Mouse (Mus musculus) embryo, embryonic 9.5 days (tissue): ENCODE measurements around the gene Nav2.

Experiments
- DNase-seq: peaks from one replicate; pipeline ENCODE4 v3.0.0-alpha.2; 2017; ENCODE audit errors: extremely low spot score

The Nav2 gene

GRCm38 (mm10) chr7:48908521-48909341 lies at the start of gene Nav2:
Gene Nav2 (plus strand): TSS chr7:48908716.
- no peak for DNase-seq

DNA sequence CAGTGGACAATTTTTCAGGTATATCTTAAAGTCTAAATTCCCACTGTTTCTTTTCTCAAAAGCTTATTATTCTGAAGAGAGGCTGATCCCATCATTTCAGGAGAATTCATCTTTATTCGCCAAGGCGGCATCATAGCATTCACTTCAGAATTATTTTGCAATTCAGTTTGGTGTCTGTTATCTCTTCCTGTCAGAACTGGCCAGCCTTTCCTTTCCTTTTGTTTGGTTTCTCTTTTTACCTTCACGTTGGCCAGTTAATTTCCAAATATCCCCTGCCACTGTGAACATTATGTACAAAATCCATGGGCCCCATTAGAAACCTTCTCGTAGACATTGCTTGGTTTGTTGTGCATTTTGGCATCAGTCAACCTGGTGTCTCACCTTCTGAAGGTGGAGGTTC lies 49.2 kb upstream of the Nav2 start:
- no peak for DNase-seq

- DNase-seq, result no peak
These were observed 47.6 kb upstream of the Nav2 start for GRCm38 (mm10) chr7:48860948-48861347.

DNA sequence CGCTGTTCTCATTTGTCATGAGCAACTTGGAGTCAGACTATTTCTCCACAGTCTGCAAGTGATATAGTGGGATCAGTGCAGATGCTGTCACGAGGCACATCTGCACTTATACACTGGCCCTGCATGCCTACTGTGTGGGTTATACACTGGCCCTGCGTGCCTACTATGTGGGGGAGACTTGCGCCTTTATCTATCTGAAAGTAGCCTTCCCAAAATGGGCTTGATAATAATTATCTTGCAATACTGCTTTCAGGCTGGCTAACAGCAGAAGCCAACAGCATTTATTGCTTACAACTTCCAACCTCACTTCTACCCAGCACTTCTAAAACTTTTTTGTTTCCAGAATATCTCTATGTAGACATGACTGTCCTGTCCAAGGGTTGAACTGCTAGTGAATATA lies 46.7 kb upstream of the Nav2 start:
- DNase-seq, result no peak

GRCm38 (mm10) chr7:48864199-48864598 lies 44.3 kb upstream of the Nav2 start:
- no peak for DNase-seq

DNA sequence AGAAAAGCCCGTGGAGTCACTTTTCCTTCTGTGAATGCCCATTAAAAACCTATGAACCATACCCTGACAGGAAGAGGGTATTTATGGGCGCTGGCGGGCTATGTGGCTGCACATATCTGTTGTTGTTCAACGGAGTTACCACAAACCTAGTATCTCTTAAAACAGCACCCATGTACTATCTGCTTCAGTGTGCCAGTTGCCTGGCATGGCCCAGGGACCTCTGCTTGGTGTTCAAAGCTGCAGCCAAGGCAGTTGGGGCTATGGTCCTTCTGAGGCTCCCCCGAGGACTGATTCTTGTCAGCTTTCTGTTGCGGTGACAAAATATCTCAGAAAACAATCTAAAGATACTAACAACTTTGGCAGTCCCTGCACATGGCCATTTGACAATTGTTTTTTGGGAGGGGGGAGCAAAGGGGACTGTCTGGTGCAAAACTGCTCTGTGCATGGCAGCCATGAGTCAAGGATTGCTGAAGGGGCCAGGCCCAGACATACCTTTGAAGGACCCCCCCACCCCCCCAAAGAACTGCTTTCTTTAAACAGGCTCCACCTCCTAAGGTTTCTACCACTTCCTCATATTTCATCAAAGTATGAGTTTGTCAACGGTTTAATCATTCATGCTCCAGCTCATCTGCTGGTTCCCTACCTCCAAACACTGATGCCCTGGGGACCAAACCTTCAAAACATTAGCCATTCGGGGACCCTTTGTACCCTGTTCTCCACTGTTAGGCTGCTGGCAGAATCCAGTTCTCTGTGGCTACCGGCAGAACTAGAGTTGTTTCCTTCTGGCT lies 43.7 kb upstream of the Nav2 start:
- DNase-seq, result no peak

- no peak for DNase-seq
These were observed 40.9 kb upstream of the Nav2 start for GRCm38 (mm10) chr7:48867576-48867975.

DNA sequence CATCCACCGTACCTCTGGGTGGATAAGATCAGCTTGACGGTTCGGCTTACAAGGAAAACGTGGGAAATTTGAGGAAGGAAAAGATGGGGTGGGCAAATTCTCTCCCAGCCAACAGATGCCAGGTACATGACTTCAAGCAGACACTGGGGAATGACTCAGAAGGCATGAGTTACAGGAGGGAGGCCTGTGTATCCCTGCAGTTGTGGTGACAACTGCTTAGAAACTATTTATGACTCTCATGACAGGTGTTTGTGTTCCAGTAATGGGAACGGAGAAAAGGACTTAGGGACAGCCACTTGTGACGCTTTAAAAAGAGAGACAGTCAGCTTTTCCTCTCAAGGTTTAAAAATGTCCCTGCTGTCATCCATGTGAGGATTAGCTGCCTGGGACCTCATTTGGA lies 38.4 kb upstream of the Nav2 start:
- no peak for DNase-seq

DNA sequence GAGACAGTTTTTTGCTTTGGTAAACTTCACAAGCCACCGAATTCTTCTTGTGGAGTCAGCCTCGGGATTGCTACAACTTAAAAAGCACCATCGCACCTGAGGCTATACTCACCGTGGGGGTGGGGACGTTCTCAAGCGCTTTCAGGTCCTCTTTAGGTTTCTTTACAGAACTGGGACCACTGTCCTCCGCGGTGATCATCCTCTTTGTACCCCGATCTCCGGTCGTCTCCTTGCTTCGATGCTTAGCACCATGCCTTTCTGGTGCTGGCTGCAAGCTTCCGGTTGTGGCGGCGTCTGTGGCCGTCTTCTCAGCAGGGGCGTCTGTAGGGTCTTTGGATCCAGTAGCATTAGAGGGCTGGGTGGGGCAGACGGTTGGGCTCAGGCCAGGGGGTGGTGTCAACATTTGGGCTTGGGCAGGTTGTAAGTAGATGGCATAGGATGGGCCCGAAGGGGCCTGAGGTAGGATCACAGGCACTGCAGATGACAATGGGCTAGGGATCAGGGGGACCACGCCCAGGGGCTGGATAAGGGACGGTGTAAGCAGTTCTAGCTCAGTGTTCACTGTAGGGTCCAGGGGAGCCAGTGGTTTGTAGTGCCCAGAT lies 37.8 kb upstream of the Nav2 start:
- DNase-seq, result no peak

GRCm38 (mm10) chr7:48871292-48871691 lies 37.2 kb upstream of the Nav2 start:
- DNase-seq, result no peak

- no peak for DNase-seq
These were observed 33.4 kb upstream of the Nav2 start for GRCm38 (mm10) chr7:48875096-48875495.

GRCm38 (mm10) chr7:48876526-48876925 lies 32.0 kb upstream of the Nav2 start:
- DNase-seq, result peak; percentile 63

GRCm38 (mm10) chr7:48877786-48878390 lies 30.6 kb upstream of the Nav2 start:
- DNase-seq, result no peak

GRCm38 (mm10) chr7:48879574-48879973 lies 28.9 kb upstream of the Nav2 start:
- no peak for DNase-seq

GRCm38 (mm10) chr7:48880591-48881481 lies 27.7 kb upstream of the Nav2 start:
- DNase-seq, result peak; percentile 97

- peak; percentile 80 for DNase-seq
These were observed 27.0 kb upstream of the Nav2 start, which contains the start of gene E2f8 for GRCm38 (mm10) chr7:48881486-48881885. Gene E2f8 (minus strand): TSS chr7:48881596.

DNA sequence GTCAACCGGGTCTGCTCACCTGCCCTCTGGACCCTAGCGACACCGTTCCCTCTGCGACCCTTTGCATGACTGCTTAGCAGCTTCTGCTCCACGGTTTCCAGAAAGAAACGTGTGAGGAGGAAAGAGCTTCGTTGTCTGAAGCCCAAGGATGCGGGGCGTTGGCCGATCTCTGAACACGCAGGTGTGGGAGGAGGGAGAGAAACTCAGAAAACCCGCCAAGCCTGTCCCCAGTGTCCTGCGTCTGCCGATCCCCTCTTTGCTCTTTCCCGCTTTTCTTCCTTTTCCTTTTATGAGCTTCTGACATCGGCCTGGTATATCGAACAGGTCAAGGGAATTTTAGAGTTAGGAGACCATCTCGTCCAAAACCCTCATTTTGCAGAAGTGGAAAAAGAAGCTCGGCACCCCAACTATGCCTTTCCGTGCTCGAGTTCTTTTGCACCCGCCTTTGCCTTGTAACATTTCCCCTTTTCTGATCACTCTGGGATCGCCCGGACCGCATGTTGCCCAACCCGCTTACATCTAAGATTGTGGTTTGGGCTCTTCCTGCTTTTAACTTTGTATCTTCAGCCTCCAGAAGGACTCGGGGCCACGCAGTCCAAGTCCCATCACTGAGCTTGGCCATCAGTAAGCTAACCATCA lies 26.4 kb upstream of the Nav2 start:
- peak; percentile 49 for DNase-seq

DNA sequence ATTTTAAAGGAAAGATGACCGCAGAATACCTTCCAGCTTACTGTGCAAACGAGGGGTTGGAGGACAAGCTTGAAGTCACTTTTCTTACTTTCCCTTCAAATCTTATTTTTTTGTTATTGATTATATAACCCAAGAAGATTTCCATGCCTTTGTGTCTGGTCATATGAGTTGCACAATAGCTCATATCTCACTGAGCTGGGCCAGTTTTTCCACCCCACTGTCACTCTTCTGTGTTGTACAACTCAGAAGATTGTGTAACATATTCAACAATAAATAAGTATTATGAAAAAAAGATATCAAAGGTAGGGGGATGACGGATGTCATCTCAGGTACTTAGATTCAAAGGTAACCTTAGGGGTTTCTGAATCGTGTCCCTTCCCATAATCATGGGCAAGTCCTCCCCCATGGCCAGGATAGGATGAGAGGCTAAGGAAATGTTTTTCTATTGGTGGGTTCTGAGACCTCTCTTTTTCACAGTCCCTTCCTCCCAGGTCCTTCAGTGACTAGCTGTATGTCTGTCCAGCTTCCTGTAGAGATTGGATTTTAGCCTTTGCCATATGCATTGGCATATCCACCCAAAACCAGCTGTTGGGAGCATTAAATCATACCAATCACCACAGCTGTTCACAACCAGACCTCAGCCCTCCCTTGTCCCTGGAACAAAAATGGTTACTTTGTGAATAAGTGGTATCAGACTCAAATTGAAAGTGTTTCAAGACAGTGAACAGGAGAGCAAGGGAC lies 24.8 kb upstream of the Nav2 start:
- DNase-seq, result no peak

DNA sequence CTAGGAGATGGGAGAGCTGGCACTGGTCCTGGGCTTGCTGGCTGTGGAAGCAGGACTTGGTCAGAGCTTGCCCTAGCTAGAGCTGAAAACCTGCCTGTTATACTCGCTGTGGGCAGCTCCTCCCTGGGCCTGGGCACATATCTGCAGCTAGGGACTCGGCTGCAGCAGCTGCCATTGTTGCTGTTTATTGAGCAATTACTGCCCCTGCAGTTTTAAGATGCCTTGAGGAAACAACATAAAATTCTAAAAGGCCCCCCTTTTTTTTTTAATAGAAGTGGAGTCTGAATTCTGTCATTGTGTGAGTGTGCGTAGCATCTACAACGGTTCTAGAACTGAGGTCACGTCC lies 24.3 kb upstream of the Nav2 start:
- no peak for DNase-seq

DNA sequence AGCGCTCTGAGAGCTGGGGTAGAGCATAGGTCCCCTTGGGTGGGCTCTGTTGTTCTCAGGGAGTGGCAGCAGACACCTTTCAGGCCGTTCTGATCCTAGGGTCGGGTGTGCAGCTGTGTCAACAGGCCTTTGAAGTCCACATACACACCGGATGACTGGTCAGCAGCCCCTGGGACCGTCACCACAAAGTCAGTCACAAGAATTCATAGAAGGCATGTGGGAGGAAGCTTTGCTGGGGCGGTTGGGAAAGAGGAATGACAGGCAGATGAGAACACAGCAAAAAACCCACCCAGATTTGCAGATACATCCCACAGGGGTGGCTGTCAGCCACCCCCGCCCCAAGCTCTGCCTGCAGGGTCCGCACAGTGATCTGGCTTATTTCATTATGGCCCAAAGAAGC lies 20.5 kb upstream of the Nav2 start:
- DNase-seq, result no peak
